Mouse (Mus musculus) CH12.LX (cell line): ENCODE data around the gene Dennd5b.

Source experiments
- CTCF ChIP-seq, 2 experiments: IDR thresholded peaks in 1 of 2; conservative IDR thresholded peaks in 1 of 2; 2 replicates each; pipeline ENCODE4 v1.5.1; 2011 to 2012; ENCODE audit warnings: low read depth in 2 of 2, low read length in 2 of 2, improper control_type of control experiment in 1 of 2, inconsistent platforms in 1 of 2, mild to moderate bottlenecking in 1 of 2, moderate library complexity in 1 of 2
- EP300 ChIP-seq: IDR thresholded peaks from 2 replicates; pipeline ENCODE4 v1.6.1; 2011; ENCODE audit warnings: low read length, improper control_type of control experiment
- POLR2A ChIP-seq: IDR thresholded peaks from 2 replicates; pipeline ENCODE4 v1.6.1; 2011; ENCODE audit warnings: low read depth, mild to moderate bottlenecking, improper control_type of control experiment, low read length
- POLR2AphosphoS2 ChIP-seq: IDR thresholded peaks from 2 replicates; pipeline ENCODE4 v1.6.1; 2011; ENCODE audit warnings: low read depth, low read length, improper control_type of control experiment
- SMC3 ChIP-seq: IDR thresholded peaks from 2 replicates; pipeline ENCODE4 v1.6.1; 2011; ENCODE audit warnings: low read depth, low read length, improper control_type of control experiment
- TCF12 ChIP-seq: IDR thresholded peaks from 2 replicates; pipeline ENCODE4 v1.6.1; 2014; ENCODE audit warnings: low read depth, mild to moderate bottlenecking, inconsistent platforms, low read length, improper control_type of control experiment
- UBTF ChIP-seq: IDR thresholded peaks from 2 replicates; pipeline ENCODE4 v1.6.1; 2012; ENCODE audit warnings: low read depth, mild to moderate bottlenecking, inconsistent platforms, low read length, improper control_type of control experiment, moderate library complexity
- ZMIZ1 ChIP-seq: IDR thresholded peaks from 2 replicates; pipeline ENCODE4 v1.6.1; 2012; ENCODE audit warnings: low read depth, mild to moderate bottlenecking, inconsistent platforms, low read length, improper control_type of control experiment

GRCm38 (mm10) chr6:149103451-149103850 is 2.0 kb upstream of the Dennd5b start:
- TF ChIP-seq CTCF (conservative IDR thresholded peaks at IDR 0.05 in 1 of 2, IDR thresholded peaks at IDR 0.05 in 1 of 2; ENCODE audit: low read depth in 2 of 2, low read length in 2 of 2) (no peak), POLR2A (no peak), ZMIZ1 (no peak), TCF12 (no peak), UBTF (no peak), EP300 (no peak), SMC3 (no peak), POLR2AphosphoS2 (no peak)
